Mouse (Mus musculus) lung, postnatal 14 days (tissue): ENCODE results near the gene Mmachc.
A peak's percentile ranks its signal among the peaks of the same experiment; 100 is the strongest.
"Not testable (repeated sequence)": the region's sequence is repeated elsewhere in the genome, so short reads cannot be mapped to it uniquely, and the experiment has no call there.

Source experiments
- DNase-seq: peaks from one replicate; pipeline ENCODE4 v3.0.0; 2021

Mmachc gene

GRCm38 (mm10) chr4:116689309-116689876, 18.8 kb downstream of the Mmachc start:
- no peak for DNase-seq

- no peak for DNase-seq
Observed at GRCm38 (mm10) chr4:116687041-116687440, 21.2 kb downstream of the Mmachc start.

- DNase-seq: peak; percentile 97
Observed at GRCm38 (mm10) chr4:116685402-116686061, 22.7 kb downstream of the Mmachc start, which contains the start of gene Prdx1. Gene Prdx1, plus strand, starts transcription at chr4:116685544.

- DNase-seq: no peak
Observed at GRCm38 (mm10) chr4:116684665-116685064, 23.5 kb downstream of the Mmachc start.

GRCm38 (mm10) chr4:116683957-116684356, 24.2 kb downstream of the Mmachc start:
- no peak for DNase-seq

GRCm38 (mm10) chr4:116680521-116680920, 27.7 kb downstream of the Mmachc start:
- not testable (repeated sequence) for DNase-seq

GRCm38 (mm10) chr4:116679141-116679540, 29.1 kb downstream of the Mmachc start:
- no peak for DNase-seq

GRCm38 (mm10) chr4:116677808-116678207, 30.4 kb downstream of the Mmachc start:
- DNase-seq: no peak

- no peak for DNase-seq
Observed at GRCm38 (mm10) chr4:116676027-116676426, 32.2 kb downstream of the Mmachc start.

- not testable (repeated sequence) for DNase-seq
Observed at GRCm38 (mm10) chr4:116674761-116675160, 33.4 kb downstream of the Mmachc start.

GRCm38 (mm10) chr4:116672785-116673184, 35.4 kb downstream of the Mmachc start:
- DNase-seq: peak; percentile 64

- peak; percentile 28 for DNase-seq
Observed at GRCm38 (mm10) chr4:116669291-116669690, 38.9 kb downstream of the Mmachc start.

GRCm38 (mm10) chr4:116668145-116668544, 40.1 kb downstream of the Mmachc start:
- DNase-seq: no peak

GRCm38 (mm10) chr4:116666625-116667024, 41.6 kb downstream of the Mmachc start:
- no peak for DNase-seq

- no peak for DNase-seq
Observed at GRCm38 (mm10) chr4:116661998-116662397, 46.2 kb downstream of the Mmachc start.

- DNase-seq: no peak
Observed at GRCm38 (mm10) chr4:116660829-116661228, 47.4 kb downstream of the Mmachc start.

- DNase-seq: not testable (repeated sequence)
Observed at GRCm38 (mm10) chr4:116659916-116660315, 48.3 kb downstream of the Mmachc start.

- DNase-seq: peak; percentile 51
Observed at GRCm38 (mm10) chr4:116659474-116659873, 48.7 kb downstream of the Mmachc start.

- no peak for DNase-seq
Observed at GRCm38 (mm10) chr4:116657971-116658370, 50.2 kb downstream of the Mmachc start.

GRCm38 (mm10) chr4:116655658-116656057, 52.5 kb downstream of the Mmachc start:
- no peak for DNase-seq

- no peak for DNase-seq
Observed at GRCm38 (mm10) chr4:116655100-116655499, 53.1 kb downstream of the Mmachc start.

GRCm38 (mm10) chr4:116653228-116653627, 55.0 kb downstream of the Mmachc start:
- DNase-seq: no peak
